Comparison of ENCODE assay signal across 16 mouse cellular contexts in genomic region chr14:78575899-78576298, GRCm38 (mm10). TPM values are rescaled to one million over a fixed set of nuclear protein-coding genes. Genes with fewer than 3 reads are reported as not detected.
DNase-seq lines count a peak whose midpoint lies in the region; ATAC-seq and TF ChIP-seq lines count a peak whose summit lies in the region.
"Had no signal": no experiment of that assay in that cellular context is flagged by ENCODE, and none has a peak within 500 bp of the region (broad histone marks: within the 10 kb centered on the region; RNA-seq: fewer than 3 reads in every experiment).

No protein-coding gene starts in this region.

- H3K36me3 ChIP-seq in liver, embryonic 14.5 days (replicated peaks; ENCODE audit: control insufficient read depth, insufficient read depth, low read depth) = no peaks in the 10 kb centered on the region

- WGBS in liver, embryonic 14.5 days (ENCODE audit: insufficient replicate concordance) = 70% methylated on average over 13 of the region's 13 CpGs

- no peaks in the 10 kb centered on the region for H3K4me1 ChIP-seq in liver, embryonic 14.5 days (replicated peaks; ENCODE audit: control insufficient read depth in 2 of 2, insufficient read depth in 2 of 2, low read length in 1 of 2)
- H3K4me1 ChIP-seq: embryonic facial prominence, embryonic 10.5 days; forebrain, embryonic 12.5 days had no signal

- H3K27me3 ChIP-seq in liver, embryonic 14.5 days (ENCODE audit: control insufficient read depth, insufficient read depth, low read length) = no peaks in the 10 kb centered on the region
- H3K27me3 ChIP-seq: forebrain, embryonic 12.5 days; heart, embryonic 15.5 days; limb, embryonic 12.5 days had no signal

- no peak for DNase-seq in gastrocnemius, adult 2 months
- DNase-seq in gastrocnemius, postnatal 4 days (ENCODE audit: low spot score in 2 of 2) = no peak
- DNase-seq in liver, embryonic 14.5 days (ENCODE audit: low read depth in 3 of 3, low spot score in 3 of 3) = no peak
- DNase-seq in liver = no peak
- DNase-seq in thymus, postnatal 10 days (ENCODE audit: low spot score in 2 of 2) = peak; percentile 4 to 25
- no peak for DNase-seq in thymus, adult 18-20 months
- DNase-seq in thymus, postnatal 4 days = peak; percentile 60
- DNase-seq: cerebellum, adult 18-20 months; gastrocnemius, postnatal 10 days; layer of hippocampus, adult 9-11 months had no signal

- H3K4me2 ChIP-seq in liver, embryonic 14.5 days (ENCODE audit: low read depth) = no peak overlapping the region
- H3K4me2 ChIP-seq: forebrain, embryonic 12.5 days; heart, embryonic 15.5 days; limb, embryonic 12.5 days had no signal

- H3K27ac ChIP-seq in gastrocnemius, adult 2 months = no peak overlapping the region
- H3K27ac ChIP-seq in liver, embryonic 14.5 days = no peak overlapping the region
- H3K27ac ChIP-seq: embryonic facial prominence, embryonic 10.5 days; forebrain, embryonic 12.5 days; heart, embryonic 15.5 days; limb, embryonic 12.5 days; macrophage had no signal

- no peaks in the 10 kb centered on the region for H3K9me3 ChIP-seq in liver, embryonic 14.5 days (ENCODE audit: control insufficient read depth, low read length)
- H3K9me3 ChIP-seq: embryonic facial prominence, embryonic 10.5 days; forebrain, embryonic 12.5 days; heart, embryonic 15.5 days; limb, embryonic 12.5 days had no signal

- ATAC-seq in liver, embryonic 14.5 days (ENCODE audit: insufficient read depth) = no peak
- no peak for ATAC-seq in megakaryocyte progenitor cell, adult 5-6 weeks (replicated peaks; ENCODE audit: poor library complexity)

- no peak overlapping the region for H3K9ac ChIP-seq in liver, embryonic 14.5 days (replicated peaks)
- H3K9ac ChIP-seq: forebrain, embryonic 12.5 days; heart, embryonic 15.5 days; limb, embryonic 12.5 days had no signal

- H3K4me3 ChIP-seq in gastrocnemius, adult 2 months = no peak overlapping the region
- H3K4me3 ChIP-seq in liver, embryonic 14.5 days (ENCODE audit: insufficient read depth in 1 of 2, low read depth in 2 of 2, low read length in 2 of 2) = no peak overlapping the region
- H3K4me3 ChIP-seq: embryonic facial prominence, embryonic 10.5 days; forebrain, embryonic 12.5 days; heart, embryonic 15.5 days; limb, embryonic 12.5 days had no signal

- intact Hi-C loops in gastrocnemius, adult 2 months (cut with DNase I) = no loop called here

- no peak for TF ChIP-seq EP300 in liver, embryonic 14.5 days (IDR thresholded peaks at IDR 0.05; ENCODE audit: low read depth)

- peak; percentile 15; the same call in 1 of the 2 replicates for TF ChIP-seq CTCF in gastrocnemius, adult 2 months (IDR thresholded peaks at IDR 0.05)
- peak; percentile 44 for TF ChIP-seq CTCF in liver, embryonic 14.5 days (IDR thresholded peaks at IDR 0.05; ENCODE audit: low read depth)

RNA-seq across cellular contexts. Expression of gene Akap11, which starts 39.3 kb away (rescaled TPM):
- total RNA-seq in gastrocnemius, adult 2 months (2021) = 10 to 100 TPM; 14.2 to 20.9 TPM
- 10 to 100 TPM; 43.4 to 51.8 TPM for total RNA-seq in gastrocnemius, postnatal 4 days (2021)
- polyA plus RNA-seq in liver, embryonic 14.5 days (2012; rRNA removed) = 5.6 and 8.2 TPM in 2 replicates
- polyA plus RNA-seq in liver, embryonic 14.5 days (2014; fragmentation: Nextera tagmentation; extraction: Ambion mirVana) = 5.4 TPM in 2 replicates
- total RNA-seq in megakaryocyte progenitor cell, adult 5-6 weeks (2015) = 40.7 and 40.8 TPM in 2 replicates
- total RNA-seq in megakaryocyte progenitor cell, adult 5-6 weeks (2017) = 37.4 and 48.8 TPM in 2 replicates

Comparison
In these comparisons a context has a peak if more than half of its experiments do, and no peak if none do; other contexts are left out.
1. DNase-seq: peak in thymus, postnatal 10 days (2 of 2) and thymus, postnatal 4 days (single experiment); none in gastrocnemius, adult 2 months (single experiment), gastrocnemius, postnatal 4 days (0 of 2), liver, embryonic 14.5 days (0 of 3), liver (single experiment) and thymus, adult 18-20 months (0 of 2).